Mouse (Mus musculus) hindbrain, embryonic 15.5 days (tissue): ENCODE measurements around the gene Hal. TPM values are rescaled to one million over a fixed set of nuclear protein-coding genes. Genes with fewer than 3 reads are reported as not detected.
A peak's percentile ranks its signal among the peaks of the same experiment; 100 is the strongest.

Source experiments
- ATAC-seq: fragments of 200-750 bp; cut with Nextera tagmentation; 2 replicates; pipeline ENCODE4 v1.8.0; 2017; ENCODE audit warnings: low read depth, moderate number of reproducible peaks, moderate TSS enrichment; ENCODE audit not compliant: low FRiP score
- H3K27ac ChIP-seq: fragments of 300-500 bp; sonication (generic); replicated peaks from 2 replicates; pipeline ENCODE4 v1.5.1; 2015; ENCODE audit warnings: mild to moderate bottlenecking, inconsistent platforms
- H3K27me3 ChIP-seq: fragments of 300-500 bp; sonication (generic); 2 replicates; pipeline ENCODE4 v1.6.1; 2015; ENCODE audit warnings: control low read depth, inconsistent platforms
- H3K36me3 ChIP-seq: fragments of 300-500 bp; sonication (generic); 2 replicates; pipeline ENCODE4 v1.6.1; 2015; ENCODE audit warnings: control low read depth, inconsistent platforms
- H3K4me1 ChIP-seq: fragments of 300-500 bp; sonication (generic); replicated peaks from 2 replicates; pipeline ENCODE4 v1.6.1; 2015; ENCODE audit warnings: control low read depth, inconsistent platforms
- H3K4me2 ChIP-seq: fragments of 300-500 bp; sonication (generic); 2 replicates; pipeline ENCODE4 v1.6.1; 2015; ENCODE audit warnings: moderate library complexity, mild to moderate bottlenecking, inconsistent platforms
- H3K4me3 ChIP-seq: fragments of 300-500 bp; sonication (generic); 2 replicates; pipeline ENCODE4 v1.5.1; 2015; ENCODE audit warnings: mild to moderate bottlenecking, inconsistent platforms
- H3K9ac ChIP-seq: fragments of 300-500 bp; sonication (generic); 2 replicates; pipeline ENCODE4 v1.6.1; 2015; ENCODE audit warnings: inconsistent platforms
- H3K9me3 ChIP-seq: fragments of 300-500 bp; sonication (generic); 2 replicates; pipeline ENCODE4 v1.6.1; 2016; ENCODE audit warnings: control low read depth, inconsistent platforms
- WGBS: fragments of 180-500 bp; shearing (Covaris S2); methylation state at CpG from one replicate; pipeline ENCODE4 v1.1.7; 2015; 5-methylcytosine and 5-hydroxymethylcytosine counted together
- polyA plus RNA-seq: library from polyadenylated mRNA; unstranded; fragments of >200 nt; fragmentation: Nextera tagmentation; extraction: Ambion mirVana; gene quantifications from 2 replicates; pipeline ENCODE4 v1.2.1, GENCODE M21; 2015

Gene Hal
- 0.14 and 0.20 TPM in 2 replicates for polyA plus RNA-seq

- Histone ChIP-seq H3K9ac (no peak within 1 kb of the TSS), H3K36me3 (peaks cover 5% of the 10 kb centered on the region; the same call in 1 of the 2 replicates), H3K27me3 (no peaks in the 10 kb centered on the region), H3K4me2 (no peak within 1 kb of the TSS), H3K27ac (no peak within 1 kb of the TSS), H3K4me1 (no peaks in the 10 kb centered on the region), H3K4me3 (no peak within 1 kb of the TSS), H3K9me3 (no peaks in the 10 kb centered on the region)
- 45% methylated on average over 17 of the region's 17 CpGs for WGBS
- ATAC-seq, result no peak
Observed at GRCm38 (mm10) chr10:93488066-93488827, at the start of gene Hal. Gene Hal (plus strand): TSS chr10:93488768.

GRCm38 (mm10) chr10:93441501-93441900 lies 47.1 kb upstream of the Hal start:
- no peak for ATAC-seq

GRCm38 (mm10) chr10:93442183-93442582 lies 46.4 kb upstream of the Hal start:
- no peak overlapping the region for H3K4me2 ChIP-seq
- no peaks in the 10 kb centered on the region for H3K36me3 ChIP-seq
- no peaks in the 10 kb centered on the region for H3K9me3 ChIP-seq
- no peaks in the 10 kb centered on the region for H3K27me3 ChIP-seq
- ATAC-seq, result no peak
- H3K9ac ChIP-seq, result no peak overlapping the region
- H3K4me1 ChIP-seq, result no peaks in the 10 kb centered on the region
- no peak overlapping the region for H3K27ac ChIP-seq
- 85% methylated on average over 3 of the region's 3 CpGs for WGBS
- H3K4me3 ChIP-seq, result no peak overlapping the region

More at GRCm38 (mm10) chr10:93441501-93441900, 47.1 kb upstream of the Hal start:
- H3K4me2 ChIP-seq, result no peak overlapping the region
- H3K9me3 ChIP-seq, result no peaks in the 10 kb centered on the region
- H3K36me3 ChIP-seq, result no peaks in the 10 kb centered on the region
- no peak overlapping the region for H3K9ac ChIP-seq
- WGBS, result 89% methylated on average over 6 of the region's 6 CpGs
- no peak overlapping the region for H3K27ac ChIP-seq
- no peaks in the 10 kb centered on the region for H3K27me3 ChIP-seq
- H3K4me3 ChIP-seq, result no peak overlapping the region
- no peaks in the 10 kb centered on the region for H3K4me1 ChIP-seq

GRCm38 (mm10) chr10:93444407-93444806 lies 44.2 kb upstream of the Hal start:
- Histone ChIP-seq H3K4me1 (no peaks in the 10 kb centered on the region), H3K36me3 (no peaks in the 10 kb centered on the region), H3K9ac (no peak overlapping the region), H3K4me2 (no peak overlapping the region), H3K4me3 (no peak overlapping the region), H3K27ac (no peak overlapping the region), H3K9me3 (no peaks in the 10 kb centered on the region), H3K27me3 (no peaks in the 10 kb centered on the region)
- WGBS, result 84% methylated on average over 9 of the region's 9 CpGs
- ATAC-seq, result no peak

GRCm38 (mm10) chr10:93447398-93447797 lies 41.2 kb upstream of the Hal start:
- Histone ChIP-seq H3K4me2 (no peak overlapping the region), H3K27me3 (no peaks in the 10 kb centered on the region), H3K9ac (no peak overlapping the region), H3K4me1 (peaks cover 5% of the 10 kb centered on the region; the same call in 1 of the 2 replicates), H3K36me3 (no peaks in the 10 kb centered on the region), H3K4me3 (no peak overlapping the region), H3K27ac (no peak overlapping the region), H3K9me3 (no peaks in the 10 kb centered on the region)
- no peak for ATAC-seq
- 72% methylated on average over 10 of the region's 10 CpGs for WGBS

- peak overlapping the region; percentile 77 for H3K4me2 ChIP-seq
- no peak for ATAC-seq
- H3K36me3 ChIP-seq, result no peaks in the 10 kb centered on the region
- H3K27me3 ChIP-seq, result no peaks in the 10 kb centered on the region
- H3K4me1 ChIP-seq, result peaks cover 20% of the 10 kb centered on the region
- H3K27ac ChIP-seq, result no peak overlapping the region
- H3K9me3 ChIP-seq, result no peaks in the 10 kb centered on the region
- 71% methylated on average over 7 of the region's 7 CpGs for WGBS
- H3K9ac ChIP-seq, result no peak overlapping the region
- peak overlapping the region; percentile 86 for H3K4me3 ChIP-seq
Observed at GRCm38 (mm10) chr10:93454652-93455014, 33.9 kb upstream of the Hal start.

GRCm38 (mm10) chr10:93460106-93460505 lies 28.5 kb upstream of the Hal start:
- 88% methylated on average over 11 of the region's 11 CpGs for WGBS
- Histone ChIP-seq H3K9ac (no peak overlapping the region), H3K27ac (no peak overlapping the region), H3K4me1 (peaks cover 7% of the 10 kb centered on the region), H3K4me3 (no peak overlapping the region), H3K27me3 (no peaks in the 10 kb centered on the region), H3K36me3 (peaks cover 28% of the 10 kb centered on the region), H3K9me3 (no peaks in the 10 kb centered on the region), H3K4me2 (no peak overlapping the region)
- no peak for ATAC-seq

- 94% methylated on average over 7 of the region's 7 CpGs for WGBS
- H3K36me3 ChIP-seq, result peaks cover 51% of the 10 kb centered on the region
- no peak overlapping the region for H3K27ac ChIP-seq
- H3K4me3 ChIP-seq, result no peak overlapping the region
- 0 out of 2 replicates have a peak overlapping the region, but pooled peaks have one; percentile 10 for H3K9ac ChIP-seq
- no peak overlapping the region for H3K4me2 ChIP-seq
- no peaks in the 10 kb centered on the region for H3K27me3 ChIP-seq
- no peaks in the 10 kb centered on the region for H3K4me1 ChIP-seq
- no peak for ATAC-seq
- no peaks in the 10 kb centered on the region for H3K9me3 ChIP-seq
Observed at GRCm38 (mm10) chr10:93462692-93463382, 25.7 kb upstream of the Hal start.

GRCm38 (mm10) chr10:93463611-93464010 lies 25.0 kb upstream of the Hal start:
- Histone ChIP-seq H3K4me2 (no peak overlapping the region), H3K9ac (no peak overlapping the region), H3K4me1 (no peaks in the 10 kb centered on the region), H3K36me3 (peaks cover 53% of the 10 kb centered on the region), H3K27me3 (no peaks in the 10 kb centered on the region), H3K27ac (no peak overlapping the region), H3K4me3 (no peak overlapping the region), H3K9me3 (no peaks in the 10 kb centered on the region)
- WGBS, result 90% methylated on average over 13 of the region's 13 CpGs
- ATAC-seq, result no peak

GRCm38 (mm10) chr10:93467259-93467658 lies 21.3 kb upstream of the Hal start:
- Histone ChIP-seq H3K9me3 (no peaks in the 10 kb centered on the region), H3K27ac (no peak overlapping the region), H3K4me1 (no peaks in the 10 kb centered on the region), H3K4me2 (no peak overlapping the region), H3K36me3 (peaks cover 60% of the 10 kb centered on the region), H3K9ac (no peak overlapping the region), H3K4me3 (no peak overlapping the region), H3K27me3 (no peaks in the 10 kb centered on the region)
- no peak for ATAC-seq
- 95% methylated on average over 4 of the region's 4 CpGs for WGBS

GRCm38 (mm10) chr10:93467791-93468190 lies 20.8 kb upstream of the Hal start:
- no peaks in the 10 kb centered on the region for H3K27me3 ChIP-seq
- no peak overlapping the region for H3K4me2 ChIP-seq
- peaks cover 61% of the 10 kb centered on the region for H3K36me3 ChIP-seq
- H3K4me3 ChIP-seq, result no peak overlapping the region
- H3K9me3 ChIP-seq, result no peaks in the 10 kb centered on the region
- WGBS, result 99% methylated on average over 3 of the region's 3 CpGs
- no peak for ATAC-seq
- H3K9ac ChIP-seq, result no peak overlapping the region
- H3K4me1 ChIP-seq, result no peaks in the 10 kb centered on the region
- no peak overlapping the region for H3K27ac ChIP-seq

- no peaks in the 10 kb centered on the region for H3K9me3 ChIP-seq
- H3K4me1 ChIP-seq, result no peaks in the 10 kb centered on the region
- H3K9ac ChIP-seq, result no peak overlapping the region
- H3K4me2 ChIP-seq, result no peak overlapping the region
- peak; percentile 63; the same call in 1 of the 2 replicates for ATAC-seq
- no peak overlapping the region for H3K4me3 ChIP-seq
- no peak overlapping the region for H3K27ac ChIP-seq
- peaks cover 63% of the 10 kb centered on the region for H3K36me3 ChIP-seq
- 48% methylated on average over 11 of the region's 11 CpGs for WGBS
- no peaks in the 10 kb centered on the region for H3K27me3 ChIP-seq
Observed at GRCm38 (mm10) chr10:93471415-93471814, 17.2 kb upstream of the Hal start.
